Mouse (Mus musculus) MEL (cell line): ENCODE results near the gene Mrtfa. TPM values are rescaled to one million over a fixed set of nuclear protein-coding genes. Genes with fewer than 3 reads are reported as not detected.

Source experiments
- DNase-seq: peaks from one replicate; pipeline ENCODE4 v3.0.0; 2011; ENCODE audit warnings: low read depth, low spot score
- H3K27ac ChIP-seq: 2 replicates; pipeline ENCODE4 v1.5.1; 2012; ENCODE audit warnings: low read depth, mild to moderate bottlenecking, control low read depth, low read length, moderate library complexity; ENCODE audit not compliant: control insufficient read depth
- H3K27me3 ChIP-seq, 2 experiments: fragments of 150-350 bp in 1 of 2; sonication (generic) in 1 of 2; 2 replicates each; pipeline ENCODE4 v1.6.1; 2012; ENCODE audit warnings: low read length in 2 of 2, mild to moderate bottlenecking in 2 of 2, improper control_type of control experiment in 1 of 2, moderate library complexity in 1 of 2; ENCODE audit not compliant: insufficient read depth in 2 of 2, control insufficient read depth in 1 of 2
- H3K36me3 ChIP-seq, 2 experiments: 2 replicates each; pipeline ENCODE4 v1.6.1; 2012 to 2014; ENCODE audit warnings: low read length in 2 of 2, improper control_type of control experiment in 1 of 2, inconsistent platforms in 1 of 2, mild to moderate bottlenecking in 1 of 2; ENCODE audit not compliant: insufficient read depth in 2 of 2, control insufficient read depth in 1 of 2
- H3K4me1 ChIP-seq, 2 experiments: fragments of 150-350 bp in 1 of 2; sonication (generic) in 1 of 2; 2 replicates each; pipeline ENCODE4 v1.6.1; 2012; ENCODE audit warnings: low read length in 2 of 2, improper control_type of control experiment in 1 of 2, mild to moderate bottlenecking in 1 of 2; ENCODE audit not compliant: insufficient read depth in 2 of 2, control insufficient read depth in 1 of 2
- H3K4me3 ChIP-seq, 2 experiments: fragments of 150-350 bp in 1 of 2; sonication (generic) in 1 of 2; 2 replicates each; pipeline ENCODE4 v1.5.1; 2012; ENCODE audit warnings: low read depth in 2 of 2, low read length in 2 of 2, mild to moderate bottlenecking in 2 of 2, moderate library complexity in 2 of 2, control low read depth in 1 of 2, improper control_type of control experiment in 1 of 2; ENCODE audit not compliant: control insufficient read depth in 1 of 2, insufficient read depth in 1 of 2
- H3K79me2 ChIP-seq: 2 replicates; pipeline ENCODE4 v1.6.1; 2012; ENCODE audit warnings: mild to moderate bottlenecking, low read length, moderate library complexity; ENCODE audit not compliant: control insufficient read depth, poor library complexity, insufficient read depth
- H3K9ac ChIP-seq: 2 replicates; pipeline ENCODE4 v1.6.1; 2012; ENCODE audit warnings: low read depth, mild to moderate bottlenecking, control low read depth, low read length, moderate library complexity; ENCODE audit not compliant: control insufficient read depth, poor library complexity, severe bottlenecking
- H3K9me3 ChIP-seq: fragments of 150-350 bp; sonication (generic); replicated peaks from 2 replicates; pipeline ENCODE4 v1.6.1; 2012; ENCODE audit warnings: mild to moderate bottlenecking, low read length, improper control_type of control experiment, moderate library complexity; ENCODE audit not compliant: insufficient read depth
- CHD2 ChIP-seq: IDR thresholded peaks from 2 replicates; pipeline ENCODE4 v1.6.1; 2011; ENCODE audit warnings: low read length, improper control_type of control experiment
- CTCF ChIP-seq, 3 experiments: IDR thresholded peaks in 2 of 3; conservative IDR thresholded peaks in 1 of 3; 2 replicates each; pipeline ENCODE4 v1.5.1; 2011 to 2012; ENCODE audit warnings: low read length in 3 of 3, low read depth in 2 of 3, mild to moderate bottlenecking in 2 of 3, improper control_type of control experiment in 1 of 3, inconsistent platforms in 1 of 3, mixed read lengths in 1 of 3, moderate library complexity in 1 of 3; ENCODE audit not compliant: control insufficient read depth in 1 of 3, insufficient read depth in 1 of 3, poor library complexity in 1 of 3, severe bottlenecking in 1 of 3
- ELF1 ChIP-seq: IDR thresholded peaks from 2 replicates; pipeline ENCODE4 v1.6.1; 2014; ENCODE audit warnings: low read depth, mild to moderate bottlenecking, inconsistent platforms, low read length, improper control_type of control experiment, moderate library complexity
- EP300 ChIP-seq, 2 experiments: IDR thresholded peaks; 2 replicates each; pipeline ENCODE4 v1.6.1; 2011; ENCODE audit warnings: improper control_type of control experiment in 2 of 2, low read length in 2 of 2, low read depth in 1 of 2, mild to moderate bottlenecking in 1 of 2
- GABPA ChIP-seq: IDR thresholded peaks from 2 replicates; pipeline ENCODE4 v1.6.1; 2012; ENCODE audit warnings: low read depth, mild to moderate bottlenecking, inconsistent platforms, low read length, improper control_type of control experiment, moderate library complexity
- KAT2A ChIP-seq: conservative IDR thresholded peaks from 2 replicates; pipeline ENCODE4 v1.6.1; 2012; ENCODE audit warnings: low read depth, low read length, improper control_type of control experiment, inconsistent platforms
- MYC ChIP-seq: IDR thresholded peaks from 2 replicates; pipeline ENCODE4 v1.6.1; 2011; ENCODE audit warnings: low read depth, mild to moderate bottlenecking, low read length, improper control_type of control experiment, moderate library complexity
- NRF1 ChIP-seq: IDR thresholded peaks from 2 replicates; pipeline ENCODE4 v1.6.1; 2014; ENCODE audit warnings: low read depth, mild to moderate bottlenecking, inconsistent platforms, low read length, improper control_type of control experiment, moderate library complexity; ENCODE audit not compliant: poor library complexity, insufficient read depth, severe bottlenecking
- POLR2A ChIP-seq, 2 experiments: IDR thresholded peaks; 2 replicates each; pipeline ENCODE4 v1.6.1; 2011 to 2012; ENCODE audit warnings: low read length in 2 of 2, mild to moderate bottlenecking in 2 of 2, control low read depth in 1 of 2, improper control_type of control experiment in 1 of 2, low read depth in 1 of 2, moderate library complexity in 1 of 2; ENCODE audit not compliant: control insufficient read depth in 1 of 2, insufficient read depth in 1 of 2, poor library complexity in 1 of 2
- RAD21 ChIP-seq: IDR thresholded peaks from 2 replicates; pipeline ENCODE4 v1.6.1; 2011; ENCODE audit warnings: mild to moderate bottlenecking, low read depth, low read length, improper control_type of control experiment
- RCOR1 ChIP-seq: IDR thresholded peaks from 2 replicates; pipeline ENCODE4 v1.6.1; 2012; ENCODE audit warnings: low read depth, mild to moderate bottlenecking, inconsistent platforms, low read length, improper control_type of control experiment
- SIN3A ChIP-seq: IDR thresholded peaks from 2 replicates; pipeline ENCODE4 v1.6.1; 2012; ENCODE audit warnings: low read length, improper control_type of control experiment, inconsistent platforms
- TBP ChIP-seq: IDR thresholded peaks from 2 replicates; pipeline ENCODE4 v1.8.0; 2011; ENCODE audit warnings: low read depth, low read length, improper control_type of control experiment
- ZC3H11A ChIP-seq: IDR thresholded peaks from 2 replicates; pipeline ENCODE4 v1.6.1; 2012; ENCODE audit warnings: low read depth, mild to moderate bottlenecking, inconsistent platforms, low read length, improper control_type of control experiment
- ZKSCAN1 ChIP-seq: IDR thresholded peaks from 2 replicates; pipeline ENCODE4 v1.6.1; 2012; ENCODE audit warnings: low read depth, mild to moderate bottlenecking, inconsistent platforms, low read length, improper control_type of control experiment, moderate library complexity
- polyA plus RNA-seq, 2 experiments: library from polyadenylated mRNA; stranded (reverse) in 1 of 2; unstranded in 1 of 2; fragments of >175 nt in 1 of 2; fragments of >200 nt in 1 of 2; gene quantifications; 2 replicates each; pipeline versions ENCODE4 v1.2.1 to v1.2.4; 2012; ENCODE audit warnings: low replicate concordance in 2 of 2, low read depth in 1 of 2; ENCODE audit not compliant: insufficient read length in 2 of 2, insufficient read depth in 1 of 2, missing spikeins in 1 of 2
- total RNA-seq: library from RNA; depleted of rRNA; stranded (reverse); fragments of 300-350 nt; gene quantifications from 2 replicates; pipeline ENCODE4 v1.2.3, GENCODE M21; 2012

Gene Mrtfa
- total and polyA plus RNA-seq, 3 experiments = 2.6 to 11.9 TPM; not detected in 1

DNA sequence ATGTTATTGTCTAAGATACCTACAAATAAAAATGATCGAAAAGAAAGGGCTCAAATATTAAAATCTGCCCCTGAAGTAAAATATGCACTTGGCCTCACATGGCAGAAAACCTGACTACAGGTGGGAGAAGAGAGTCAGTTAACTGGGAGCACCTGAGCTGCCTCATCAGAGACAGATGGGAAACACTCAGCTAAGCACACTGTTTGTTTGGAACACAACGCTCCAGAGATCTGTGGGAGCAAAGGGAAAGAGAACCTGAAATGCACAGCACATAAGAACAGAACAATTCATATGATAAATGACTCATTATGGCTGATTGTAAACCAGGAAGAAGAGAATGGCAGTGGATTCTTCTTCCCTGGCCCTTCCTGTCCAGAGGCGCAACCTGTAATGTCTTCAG is 87.1 kb downstream of the Mrtfa start:
- H3K4me1 ChIP-seq = peaks cover 27 to 32% of the 10 kb centered on the region in 2 experiments
- no peak overlapping the region for H3K4me3 ChIP-seq
- H3K9me3 ChIP-seq = no peaks in the 10 kb centered on the region
- H3K27ac ChIP-seq = no peak overlapping the region
- no peaks in the 10 kb centered on the region for H3K27me3 ChIP-seq
- DNase-seq = no peak
- H3K79me2 ChIP-seq = no peaks in the 10 kb centered on the region
- TF ChIP-seq ZKSCAN1 (no peak), EP300 (IDR thresholded peaks at IDR 0.05; ENCODE audit: low read depth in 1 of 2, low read length in 2 of 2) (no peak), ZC3H11A (no peak), MYC (no peak), SIN3A (no peak), GABPA (no peak), RAD21 (no peak), NRF1 (no peak), TBP (no peak)
- H3K9ac ChIP-seq = no peak overlapping the region
- H3K36me3 ChIP-seq = peaks cover 0 to 22% of the 10 kb centered on the region in 2 experiments; a peak in 2 of 4 replicates

DNA sequence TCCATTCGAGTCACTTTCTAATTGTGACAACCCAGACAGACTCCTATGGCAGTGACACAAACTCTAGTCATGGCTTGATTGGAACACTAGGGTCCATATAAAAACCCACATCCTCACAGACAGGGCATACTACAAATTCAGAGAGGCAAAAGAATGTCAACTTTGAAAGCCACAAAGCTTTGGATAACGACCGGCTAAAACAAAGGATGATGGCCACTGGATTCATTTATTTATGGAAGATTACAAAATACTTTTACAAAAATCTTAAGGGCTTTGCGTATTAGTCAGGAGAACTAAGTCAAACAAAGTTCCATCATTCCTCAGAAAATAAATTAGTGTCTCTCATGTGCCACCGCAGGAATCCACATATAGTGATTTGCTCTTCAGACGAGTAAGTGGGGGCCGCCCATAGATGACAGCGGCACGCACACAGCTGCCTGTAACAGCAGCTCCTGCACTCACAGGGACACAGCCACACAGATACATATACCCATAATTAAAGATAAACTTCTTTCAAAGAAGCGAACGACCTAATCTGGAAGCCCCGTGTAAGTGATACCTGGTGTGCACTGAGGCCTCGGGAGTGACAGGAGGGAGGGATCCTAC is 88.2 kb downstream of the Mrtfa start:
- Histone ChIP-seq H3K79me2 (peaks cover 2% of the 10 kb centered on the region; the same call in 1 of the 2 replicates), H3K4me3 (no peak overlapping the region), H3K27me3 (no peaks in the 10 kb centered on the region), H3K4me1 (peaks cover 27 to 32% of the 10 kb centered on the region in 2 experiments), H3K36me3 (peaks cover 0 to 22% of the 10 kb centered on the region in 2 experiments; a peak in 2 of 4 replicates), H3K27ac (no peak overlapping the region), H3K9ac (no peak overlapping the region), H3K9me3 (no peaks in the 10 kb centered on the region)
- no peak for DNase-seq
- no peak for TF ChIP-seq CHD2
- TF ChIP-seq ZKSCAN1 = no peak
- TF ChIP-seq ZC3H11A = no peak
- TF ChIP-seq RAD21 = no peak
- no peak for TF ChIP-seq POLR2A (IDR thresholded peaks at IDR 0.05; ENCODE audit: control insufficient read depth in 1 of 2, insufficient read depth in 1 of 2, low read depth in 1 of 2, low read length in 2 of 2, poor library complexity in 1 of 2)
- no peak for TF ChIP-seq ELF1
- TF ChIP-seq KAT2A = no peak

DNA sequence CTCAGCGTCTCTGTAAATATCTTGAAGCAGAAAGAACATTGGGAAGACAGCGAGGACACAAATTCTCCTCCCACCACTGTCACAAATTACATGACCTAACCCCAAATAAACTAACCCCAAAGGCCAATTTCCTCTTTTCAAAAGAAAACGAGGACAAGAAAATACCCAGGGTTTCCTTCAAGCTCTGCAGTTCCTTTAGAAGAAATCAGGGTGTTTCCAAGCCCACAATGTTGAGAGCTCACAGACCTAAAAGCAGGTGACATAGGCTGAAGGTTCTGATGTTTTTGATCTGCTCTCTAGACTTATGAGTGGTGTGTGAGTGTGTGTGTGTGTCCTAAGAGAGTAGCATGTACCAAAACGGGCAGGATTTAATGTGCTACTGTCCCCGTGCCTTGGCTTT is 89.2 kb downstream of the Mrtfa start:
- no peak overlapping the region for H3K4me3 ChIP-seq
- H3K79me2 ChIP-seq = peaks cover 2% of the 10 kb centered on the region; the same call in 1 of the 2 replicates
- no peaks in the 10 kb centered on the region for H3K27me3 ChIP-seq
- H3K36me3 ChIP-seq = peaks cover 0 to 22% of the 10 kb centered on the region in 2 experiments; a peak in 2 of 4 replicates
- peaks cover 27 to 29% of the 10 kb centered on the region in 2 experiments for H3K4me1 ChIP-seq
- no peak for DNase-seq
- H3K9me3 ChIP-seq = no peaks in the 10 kb centered on the region
- no peak overlapping the region for H3K27ac ChIP-seq
- TF ChIP-seq EP300 (IDR thresholded peaks at IDR 0.05; ENCODE audit: low read depth in 1 of 2, low read length in 2 of 2) = no peak
- no peak for TF ChIP-seq CHD2
- TF ChIP-seq CTCF (IDR thresholded peaks at IDR 0.05 in 2 of 3, conservative IDR thresholded peaks at IDR 0.05 in 1 of 3; ENCODE audit: control insufficient read depth in 1 of 3, insufficient read depth in 1 of 3, low read depth in 2 of 3, low read length in 3 of 3, poor library complexity in 1 of 3, severe bottlenecking in 1 of 3) = no peak
- no peak for TF ChIP-seq RCOR1
- no peak for TF ChIP-seq TBP
- TF ChIP-seq MYC = no peak
- TF ChIP-seq ZC3H11A = no peak
- H3K9ac ChIP-seq = no peak overlapping the region
